In the genomic region with DNA sequence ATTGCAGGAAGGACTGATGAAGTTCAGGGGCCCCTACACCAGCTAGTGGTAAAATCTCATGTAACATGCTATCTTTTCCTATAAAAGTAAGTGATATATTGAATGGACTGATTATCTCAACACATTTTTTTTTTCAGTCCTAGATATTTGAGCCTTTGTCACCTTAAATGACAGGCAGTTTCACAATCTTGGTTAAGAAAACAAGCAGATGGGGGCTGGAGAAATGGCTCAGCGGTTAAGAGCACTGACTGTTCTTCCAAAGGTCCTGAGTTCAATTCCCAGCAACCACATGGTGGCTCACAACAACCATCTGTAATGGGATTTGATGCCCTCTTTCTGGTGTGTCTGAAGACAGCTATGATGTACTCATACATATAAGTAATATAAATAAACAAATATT, we compare ENCODE assay signal across 10 mouse cellular contexts. TPM values are rescaled to one million over a fixed set of nuclear protein-coding genes. Genes with fewer than 3 reads are reported as not detected.
A peak's percentile ranks its signal among the peaks of the same experiment; 100 is the strongest.
DNase-seq lines count a peak whose midpoint lies in the region; ATAC-seq lines count a peak whose summit lies in the region.
"Had no signal": no experiment of that assay in that cellular context is flagged by ENCODE, and none has a peak within 500 bp of the region (broad histone marks: within the 10 kb centered on the region; RNA-seq: fewer than 3 reads in every experiment).

No protein-coding gene starts in this region.

- no peak for ATAC-seq in lung, embryonic 15.5 days (ENCODE audit: borderline replicate concordance, extremely low read depth, low FRiP score, low TSS enrichment)
- no peak for ATAC-seq in forebrain, embryonic 14.5 days
- no peak for ATAC-seq in limb, embryonic 15.5 days (ENCODE audit: insufficient number of reproducible peaks, low FRiP score, low TSS enrichment, low read depth)
- no peak for ATAC-seq in neural tube, embryonic 15.5 days (ENCODE audit: low FRiP score)

- no peaks in the 10 kb centered on the region for H3K27me3 ChIP-seq in lung, embryonic 15.5 days
- H3K27me3 ChIP-seq in forebrain, embryonic 14.5 days (replicated peaks; ENCODE audit: control insufficient read depth, insufficient read depth, low read length) = no peaks in the 10 kb centered on the region
- H3K27me3 ChIP-seq in limb, embryonic 15.5 days = no peaks in the 10 kb centered on the region
- H3K27me3 ChIP-seq in neural tube, embryonic 15.5 days (replicated peaks) = no peaks in the 10 kb centered on the region

- H3K36me3 ChIP-seq in lung, embryonic 15.5 days = peaks cover 5% of the 10 kb centered on the region; the same call in 1 of the 2 replicates
- peaks cover 11% of the 10 kb centered on the region; the same call in 1 of the 2 replicates for H3K36me3 ChIP-seq in forebrain, embryonic 14.5 days (ENCODE audit: control insufficient read depth, insufficient read depth, low read length)
- H3K36me3 ChIP-seq in limb, embryonic 15.5 days = peaks cover 17% of the 10 kb centered on the region
- H3K36me3 ChIP-seq in neural tube, embryonic 15.5 days = peaks cover 22% of the 10 kb centered on the region

- no peak for DNase-seq in lung, postnatal 36 days
- no peak for DNase-seq in forebrain, embryonic 14.5 days (ENCODE audit: low spot score)
- DNase-seq in thymus, postnatal 0 days (ENCODE audit: low spot score) = no peak
- no peak for DNase-seq in frontal cortex, postnatal 14 days (ENCODE audit: low spot score in 2 of 2)
- no peak for DNase-seq in frontal cortex, adult 2 months (ENCODE audit: extremely low spot score in 1 of 2, low spot score in 1 of 2)
- DNase-seq: cerebellum, adult 9-11 months; right cerebral cortex, postnatal 25 days had no signal

- H3K4me1 ChIP-seq in lung, embryonic 15.5 days = peaks cover 9% of the 10 kb centered on the region
- H3K4me1 ChIP-seq in forebrain, embryonic 14.5 days (ENCODE audit: control insufficient read depth, insufficient read depth, low read length) = peaks cover 6% of the 10 kb centered on the region
- peaks cover 10% of the 10 kb centered on the region for H3K4me1 ChIP-seq in limb, embryonic 15.5 days
- peaks cover 16% of the 10 kb centered on the region for H3K4me1 ChIP-seq in neural tube, embryonic 15.5 days

- H3K27ac ChIP-seq in lung, embryonic 15.5 days = no peak overlapping the region; the same call in 1 of the 2 replicates
- no peak overlapping the region for H3K27ac ChIP-seq in forebrain, embryonic 14.5 days (ENCODE audit: low read depth, low read length)
- no peak overlapping the region for H3K27ac ChIP-seq in limb, embryonic 15.5 days
- H3K27ac ChIP-seq in neural tube, embryonic 15.5 days (replicated peaks) = no peak overlapping the region

- H3K9ac ChIP-seq in lung, embryonic 15.5 days = no peak overlapping the region
- H3K9ac ChIP-seq in forebrain, embryonic 14.5 days (ENCODE audit: low read length) = peak overlapping the region; percentile 79; the same call in 1 of the 2 replicates
- H3K9ac ChIP-seq in limb, embryonic 15.5 days = no peak overlapping the region
- H3K9ac ChIP-seq in neural tube, embryonic 15.5 days (replicated peaks) = peak overlapping the region; percentile 83; the same call in 1 of the 2 replicates

- 76% methylated on average over 1 of the region's 1 CpGs for WGBS in lung, embryonic 15.5 days
- 81% methylated on average over 1 of the region's 1 CpGs for WGBS in forebrain, embryonic 14.5 days
- WGBS in limb, embryonic 15.5 days = 86% methylated on average over 1 of the region's 1 CpGs
- 89% methylated on average over 1 of the region's 1 CpGs for WGBS in neural tube, embryonic 15.5 days

- no peaks in the 10 kb centered on the region for H3K9me3 ChIP-seq in lung, embryonic 15.5 days
- H3K9me3 ChIP-seq in forebrain, embryonic 14.5 days (replicated peaks; ENCODE audit: control insufficient read depth, low read length) = no peaks in the 10 kb centered on the region
- H3K9me3 ChIP-seq in limb, embryonic 15.5 days = no peaks in the 10 kb centered on the region
- H3K9me3 ChIP-seq in neural tube, embryonic 15.5 days (replicated peaks) = no peaks in the 10 kb centered on the region

- H3K4me3 ChIP-seq in lung, embryonic 15.5 days = peak overlapping the region; percentile 67
- no peak overlapping the region for H3K4me3 ChIP-seq in forebrain, embryonic 14.5 days (ENCODE audit: low read depth, low read length)
- H3K4me3 ChIP-seq in limb, embryonic 15.5 days = peak overlapping the region; percentile 83; the same call in 1 of the 2 replicates
- H3K4me3 ChIP-seq in neural tube, embryonic 15.5 days (replicated peaks) = peak overlapping the region; percentile 84; the same call in 1 of the 2 replicates

- peak overlapping the region; percentile 91 for H3K4me2 ChIP-seq in lung, embryonic 15.5 days
- peak overlapping the region; percentile 92 for H3K4me2 ChIP-seq in forebrain, embryonic 14.5 days (ENCODE audit: low read length)
- peak overlapping the region; percentile 90 for H3K4me2 ChIP-seq in limb, embryonic 15.5 days
- peak overlapping the region; percentile 89 for H3K4me2 ChIP-seq in neural tube, embryonic 15.5 days

RNA-seq across cellular contexts. Expression of a gene that starts 1.7 kb away (rescaled TPM):
- 71.7 and 76.4 TPM in 2 replicates for polyA plus RNA-seq in lung, embryonic 15.5 days (2015; fragmentation: Nextera tagmentation; extraction: Ambion mirVana)
- 53.1 and 60.7 TPM in 2 replicates for polyA plus RNA-seq in forebrain, embryonic 14.5 days (2014; fragmentation: Nextera tagmentation; extraction: Ambion mirVana)
- polyA plus RNA-seq in limb, embryonic 15.5 days (2015; fragmentation: Nextera tagmentation; extraction: Ambion mirVana) = 78.4 and 97.2 TPM in 2 replicates
- polyA plus RNA-seq in neural tube, embryonic 15.5 days (2015; fragmentation: Nextera tagmentation; extraction: Ambion mirVana) = 68.6 and 71.5 TPM in 2 replicates
- 56.0 and 63.5 TPM in 2 replicates for polyA plus RNA-seq in thymus, postnatal 0 days (2015; fragmentation: Nextera tagmentation; extraction: Ambion mirVana)
- polyA plus RNA-seq in frontal cortex, adult 2 months (2012; rRNA removed) = 40.4 and 42.3 TPM in 2 replicates

RNA-seq across cellular contexts. Expression of a gene that starts 24.1 kb away (rescaled TPM):
- polyA plus RNA-seq in lung, embryonic 15.5 days (2015; fragmentation: Nextera tagmentation; extraction: Ambion mirVana) = 76.1 TPM in 2 replicates
- polyA plus RNA-seq in forebrain, embryonic 14.5 days (2014; fragmentation: Nextera tagmentation; extraction: Ambion mirVana) = 70.4 and 71.0 TPM in 2 replicates
- 81.1 and 84.8 TPM in 2 replicates for polyA plus RNA-seq in limb, embryonic 15.5 days (2015; fragmentation: Nextera tagmentation; extraction: Ambion mirVana)
- polyA plus RNA-seq in neural tube, embryonic 15.5 days (2015; fragmentation: Nextera tagmentation; extraction: Ambion mirVana) = 68.2 and 68.9 TPM in 2 replicates
- 70.1 and 72.8 TPM in 2 replicates for polyA plus RNA-seq in thymus, postnatal 0 days (2015; fragmentation: Nextera tagmentation; extraction: Ambion mirVana)
- 56.1 and 56.2 TPM in 2 replicates for polyA plus RNA-seq in frontal cortex, adult 2 months (2012; rRNA removed)

RNA-seq across cellular contexts. Expression of a gene that starts 27.0 kb away (rescaled TPM):
- 0.80 and 0.82 TPM in 2 replicates for polyA plus RNA-seq in lung, embryonic 15.5 days (2015; fragmentation: Nextera tagmentation; extraction: Ambion mirVana)
- 0.05 and 0.10 TPM in 2 replicates for polyA plus RNA-seq in forebrain, embryonic 14.5 days (2014; fragmentation: Nextera tagmentation; extraction: Ambion mirVana)
- polyA plus RNA-seq in limb, embryonic 15.5 days (2015; fragmentation: Nextera tagmentation; extraction: Ambion mirVana) = 0.89 and 1.1 TPM in 2 replicates
- polyA plus RNA-seq in neural tube, embryonic 15.5 days (2015; fragmentation: Nextera tagmentation; extraction: Ambion mirVana) = 0.10 and 0.50 TPM in 2 replicates
- 5.5 and 5.8 TPM in 2 replicates for polyA plus RNA-seq in thymus, postnatal 0 days (2015; fragmentation: Nextera tagmentation; extraction: Ambion mirVana)
- polyA plus RNA-seq in frontal cortex, adult 2 months (2012; rRNA removed) = 0.11 and 0.14 TPM in 2 replicates

RNA-seq across cellular contexts. Expression of a gene that starts 41.3 kb away (rescaled TPM):
- polyA plus RNA-seq in lung, embryonic 15.5 days (2015; fragmentation: Nextera tagmentation; extraction: Ambion mirVana) = 38.2 and 40.5 TPM in 2 replicates
- 32.9 and 35.7 TPM in 2 replicates for polyA plus RNA-seq in forebrain, embryonic 14.5 days (2014; fragmentation: Nextera tagmentation; extraction: Ambion mirVana)
- polyA plus RNA-seq in limb, embryonic 15.5 days (2015; fragmentation: Nextera tagmentation; extraction: Ambion mirVana) = 58.2 and 66.7 TPM in 2 replicates
- 47.7 and 53.5 TPM in 2 replicates for polyA plus RNA-seq in neural tube, embryonic 15.5 days (2015; fragmentation: Nextera tagmentation; extraction: Ambion mirVana)
- 41.8 and 43.9 TPM in 2 replicates for polyA plus RNA-seq in thymus, postnatal 0 days (2015; fragmentation: Nextera tagmentation; extraction: Ambion mirVana)
- 31.9 and 37.6 TPM in 2 replicates for polyA plus RNA-seq in frontal cortex, adult 2 months (2012; rRNA removed)

RNA-seq across cellular contexts. Expression of a gene that starts 48.5 kb away (rescaled TPM):
- 210 and 220 TPM in 2 replicates for polyA plus RNA-seq in lung, embryonic 15.5 days (2015; fragmentation: Nextera tagmentation; extraction: Ambion mirVana)
- polyA plus RNA-seq in forebrain, embryonic 14.5 days (2014; fragmentation: Nextera tagmentation; extraction: Ambion mirVana) = 162 and 165 TPM in 2 replicates
- 160 TPM in 2 replicates for polyA plus RNA-seq in limb, embryonic 15.5 days (2015; fragmentation: Nextera tagmentation; extraction: Ambion mirVana)
- 82.1 and 114 TPM in 2 replicates for polyA plus RNA-seq in neural tube, embryonic 15.5 days (2015; fragmentation: Nextera tagmentation; extraction: Ambion mirVana)
- polyA plus RNA-seq in thymus, postnatal 0 days (2015; fragmentation: Nextera tagmentation; extraction: Ambion mirVana) = 217 and 229 TPM in 2 replicates
- polyA plus RNA-seq in frontal cortex, adult 2 months (2012; rRNA removed) = 63.1 and 68.6 TPM in 2 replicates

Comparison
In these comparisons a context has a peak if more than half of its experiments do, and no peak if none do; other contexts are left out.
1. H3K9ac ChIP-seq: peak in forebrain, embryonic 14.5 days (single experiment) and neural tube, embryonic 15.5 days (single experiment); none in lung, embryonic 15.5 days (single experiment) and limb, embryonic 15.5 days (single experiment).
2. Peak in every context shown above with its lines, with median percentiles within 50 percentile points of each other: H3K4me2 ChIP-seq.